Comparison of ENCODE assay signal across 8 mouse cellular contexts in genomic region chr1:185229406-185230201, GRCm38 (mm10). TPM values are rescaled to one million over a fixed set of nuclear protein-coding genes. Genes with fewer than 3 reads are reported as not detected.
DNase-seq lines count a peak whose midpoint lies in the region; ATAC-seq and TF ChIP-seq lines count a peak whose summit lies in the region.

No protein-coding gene starts in this region.

- no peaks in the 10 kb centered on the region for H3K27me3 ChIP-seq in liver, embryonic 12.5 days (replicated peaks)
- H3K27me3 ChIP-seq in stomach, postnatal 0 days (ENCODE audit: control insufficient read depth, insufficient read depth, low read length), result no peaks in the 10 kb centered on the region

- H3K4me3 ChIP-seq in liver, embryonic 12.5 days, result no peak overlapping the region
- H3K4me3 ChIP-seq in stomach, postnatal 0 days (ENCODE audit: low read depth, low read length), result no peak overlapping the region

- peak overlapping the region; percentile 17; the same call in 1 of the 2 replicates for H3K4me2 ChIP-seq in liver, embryonic 12.5 days
- H3K4me2 ChIP-seq in stomach, postnatal 0 days (replicated peaks; ENCODE audit: low read depth), result no peak overlapping the region

- H3K4me1 ChIP-seq in liver, embryonic 12.5 days, result peaks cover 21% of the 10 kb centered on the region
- H3K4me1 ChIP-seq in stomach, postnatal 0 days (replicated peaks; ENCODE audit: control insufficient read depth, insufficient read depth), result no peaks in the 10 kb centered on the region; the same call in 1 of the 2 replicates

- WGBS in liver, embryonic 12.5 days (ENCODE audit: insufficient replicate concordance), result 51% methylated on average over 7 of the region's 7 CpGs
- 22% methylated on average over 7 of the region's 7 CpGs for WGBS in stomach, postnatal 0 days

- no peaks in the 10 kb centered on the region for H3K9me3 ChIP-seq in liver, embryonic 12.5 days (replicated peaks)
- no peaks in the 10 kb centered on the region for H3K9me3 ChIP-seq in stomach, postnatal 0 days (ENCODE audit: control insufficient read depth, low read length)

- no peak for TF ChIP-seq CTCF in stomach, postnatal 0 days (IDR thresholded peaks at IDR 0.05; ENCODE audit: low read depth)

- H3K9ac ChIP-seq in liver, embryonic 12.5 days, result peak overlapping the region; percentile 55; the same call in 1 of the 2 replicates
- no peak overlapping the region for H3K9ac ChIP-seq in stomach, postnatal 0 days (ENCODE audit: low read length)

- peak; percentile 21 to 34 for DNase-seq in cerebellum, adult 18-20 months
- DNase-seq in cerebellum, adult 8-10 months, result no peak
- DNase-seq in retina, postnatal 1 day, result peak; percentile 15
- DNase-seq in retina, embryonic 14.5 days (ENCODE audit: low spot score), result no peak
- peak; percentile 14 to 37 for DNase-seq in heart, adult 9 months (ENCODE audit: low spot score in 2 of 2)
- DNase-seq in stomach, postnatal 0 days (ENCODE audit: low spot score), result peak; percentile 71
- no peak for DNase-seq in kidney, postnatal 10 days

- TF ChIP-seq EP300 in stomach, postnatal 0 days (optimal IDR thresholded peaks at IDR 0.05), result no peak

- H3K36me3 ChIP-seq in liver, embryonic 12.5 days, result peaks cover 33% of the 10 kb centered on the region
- H3K36me3 ChIP-seq in stomach, postnatal 0 days (ENCODE audit: control insufficient read depth, insufficient read depth, low read length), result 0 out of 2 replicates have a peak, but pooled peaks cover 7% of the 10 kb centered on the region

- peak overlapping the region; percentile 77 for H3K27ac ChIP-seq in liver, embryonic 12.5 days
- H3K27ac ChIP-seq in stomach, postnatal 0 days (replicated peaks), result peak overlapping the region; percentile 53

- peak; percentile 95 for ATAC-seq in liver, embryonic 12.5 days
- ATAC-seq in stomach, postnatal 0 days (ENCODE audit: low FRiP score, low TSS enrichment), result peak; percentile 97

RNA-seq across cellular contexts. Expression of gene Rab3gap2, which starts 25.7 kb away (rescaled TPM):
- polyA plus RNA-seq in liver, embryonic 12.5 days (2016; fragmentation: Nextera tagmentation; extraction: Ambion mirVana), result 18.4 and 19.3 TPM in 2 replicates
- polyA plus RNA-seq in stomach, postnatal 0 days (2015; fragmentation: Nextera tagmentation; extraction: Ambion mirVana), result 12.0 and 13.1 TPM in 2 replicates

Comparison
In these comparisons a context has a peak if more than half of its experiments do, and no peak if none do; other contexts are left out.
1. DNase-seq: peak in cerebellum, adult 18-20 months (2 of 2), retina, postnatal 1 day (single experiment), heart, adult 9 months (2 of 2) and stomach, postnatal 0 days (single experiment); none in cerebellum, adult 8-10 months (single experiment), retina, embryonic 14.5 days (single experiment) and kidney, postnatal 10 days (single experiment).